Mouse (Mus musculus) stomach, postnatal 0 days (tissue): ENCODE data around the gene Dock1. TPM values are rescaled to one million over a fixed set of nuclear protein-coding genes. Genes with fewer than 3 reads are reported as not detected.

Experiments
- ATAC-seq: fragments of 200-750 bp; cut with Nextera tagmentation; 2 replicates; pipeline ENCODE4 v1.8.0; 2017; ENCODE audit not compliant: low FRiP score, low TSS enrichment
- DNase-seq: peaks from one replicate; pipeline ENCODE4 v3.0.0-alpha.2; 2016; ENCODE audit warnings: low spot score
- H3K27ac ChIP-seq: fragments of 300-500 bp; sonication (generic); replicated peaks from 2 replicates; pipeline ENCODE4 v1.5.1; 2014; ENCODE audit warnings: mild to moderate bottlenecking, control low read depth
- H3K27me3 ChIP-seq: fragments of 300-500 bp; sonication (generic); 2 replicates; pipeline ENCODE4 v1.6.1; 2014; ENCODE audit warnings: low read length; ENCODE audit not compliant: control insufficient read depth, insufficient read depth
- H3K36me3 ChIP-seq: fragments of 300-500 bp; sonication (generic); 2 replicates; pipeline ENCODE4 v1.6.1; 2014; ENCODE audit warnings: low read length, mixed read lengths; ENCODE audit not compliant: control insufficient read depth, insufficient read depth
- H3K4me1 ChIP-seq: fragments of 300-500 bp; sonication (generic); replicated peaks from 2 replicates; pipeline ENCODE4 v1.6.1; 2014; ENCODE audit warnings: antibody characterized with exemption; ENCODE audit not compliant: control insufficient read depth, insufficient read depth
- H3K4me2 ChIP-seq: fragments of 300-500 bp; sonication (generic); replicated peaks from 2 replicates; pipeline ENCODE4 v1.6.1; 2014; ENCODE audit warnings: low read depth, mild to moderate bottlenecking, control low read depth, moderate library complexity
- H3K4me3 ChIP-seq: fragments of 300-500 bp; sonication (generic); 2 replicates; pipeline ENCODE4 v1.5.1; 2014; ENCODE audit warnings: low read depth, low read length, control low read depth
- H3K9ac ChIP-seq: fragments of 300-500 bp; sonication (generic); 2 replicates; pipeline ENCODE4 v1.6.1; 2014; ENCODE audit warnings: mild to moderate bottlenecking, low read length, control low read depth, mixed read lengths
- H3K9me3 ChIP-seq: fragments of 300-500 bp; sonication (generic); 2 replicates; pipeline ENCODE4 v1.6.1; 2016; ENCODE audit warnings: low read length; ENCODE audit not compliant: control insufficient read depth
- CTCF ChIP-seq: IDR thresholded peaks from 2 replicates; pipeline ENCODE4 v1.5.1; 2016; ENCODE audit warnings: antibody characterized with exemption, low read depth, mild to moderate bottlenecking, moderate library complexity
- EP300 ChIP-seq: optimal IDR thresholded peaks from 2 replicates; pipeline ENCODE3; 2016; ENCODE audit warnings: antibody characterized with exemption
- WGBS: fragments of 180-500 bp; shearing (Covaris S2); extraction: QIAGEN DNeasy Blood & Tissue Kit; methylation state at CpG from one replicate; pipeline ENCODE4 v1.1.7; 2014; 5-methylcytosine and 5-hydroxymethylcytosine counted together
- polyA plus RNA-seq: library from polyadenylated mRNA; unstranded; fragments of >200 nt; fragmentation: Nextera tagmentation; extraction: Ambion mirVana; gene quantifications from 2 replicates; pipeline ENCODE4 v1.2.1, GENCODE M21; 2015

The Dock1 gene
- polyA plus RNA-seq, 1 experiment from 2014 or later = 8.5 TPM

DNA sequence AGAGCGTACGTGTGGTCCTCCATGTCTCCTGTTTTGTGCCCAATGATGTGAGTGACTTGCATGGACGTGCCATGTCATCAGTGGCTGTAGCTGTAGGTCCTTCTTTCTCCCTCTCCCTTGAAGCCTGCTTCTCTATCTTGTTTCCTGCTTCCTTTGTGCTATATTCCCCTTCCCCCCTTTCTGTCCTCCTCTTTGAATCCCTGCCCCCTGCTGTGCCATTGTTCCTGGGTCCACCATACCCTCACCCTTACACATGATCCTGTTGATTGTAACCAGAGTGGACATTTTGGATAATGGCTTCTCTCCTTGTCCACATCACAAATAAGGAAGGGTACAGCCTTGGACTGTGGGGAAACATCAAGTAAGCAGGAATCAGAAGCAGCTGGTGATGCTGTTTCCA lies 81.0 kb downstream of the Dock1 start:
- Histone ChIP-seq H3K9me3 (no peaks in the 10 kb centered on the region), H3K4me3 (no peak overlapping the region)
- WGBS = 98% methylated on average over 3 of the region's 3 CpGs

GRCm38 (mm10) chr7:134753417-134753816 lies 83.0 kb downstream of the Dock1 start:
- Histone ChIP-seq H3K9me3 (no peaks in the 10 kb centered on the region), H3K9ac (no peak overlapping the region), H3K27ac (no peak overlapping the region), H3K4me1 (no peaks in the 10 kb centered on the region), H3K4me2 (no peak overlapping the region), H3K4me3 (no peak overlapping the region), H3K27me3 (no peaks in the 10 kb centered on the region), H3K36me3 (peaks cover 12% of the 10 kb centered on the region)
- 44% methylated on average over 5 of the region's 5 CpGs for WGBS
- DNase-seq (no peak), ATAC-seq (no peak)
- TF ChIP-seq CTCF (no peak), EP300 (no peak)

More for the DNA sequence above, 81.0 kb downstream of the Dock1 start:
- Histone ChIP-seq H3K4me1 (no peaks in the 10 kb centered on the region), H3K36me3 (peaks cover 19% of the 10 kb centered on the region), H3K27ac (no peak overlapping the region), H3K4me2 (no peak overlapping the region), H3K27me3 (no peaks in the 10 kb centered on the region), H3K9ac (no peak overlapping the region)
- DNase-seq = no peak
- no peak for ATAC-seq
- TF ChIP-seq EP300 (no peak), CTCF (no peak)

GRCm38 (mm10) chr7:134757605-134758004 lies 87.2 kb downstream of the Dock1 start:
- Histone ChIP-seq H3K4me1 (no peaks in the 10 kb centered on the region), H3K27ac (no peak overlapping the region), H3K4me2 (no peak overlapping the region), H3K9me3 (no peaks in the 10 kb centered on the region), H3K27me3 (no peaks in the 10 kb centered on the region), H3K9ac (no peak overlapping the region), H3K36me3 (peaks cover 22% of the 10 kb centered on the region), H3K4me3 (no peak overlapping the region)
- ATAC-seq (no peak), DNase-seq (no peak)
- TF ChIP-seq EP300 (no peak), CTCF (no peak)
- WGBS = 79% methylated on average over 7 of the region's 7 CpGs

DNA sequence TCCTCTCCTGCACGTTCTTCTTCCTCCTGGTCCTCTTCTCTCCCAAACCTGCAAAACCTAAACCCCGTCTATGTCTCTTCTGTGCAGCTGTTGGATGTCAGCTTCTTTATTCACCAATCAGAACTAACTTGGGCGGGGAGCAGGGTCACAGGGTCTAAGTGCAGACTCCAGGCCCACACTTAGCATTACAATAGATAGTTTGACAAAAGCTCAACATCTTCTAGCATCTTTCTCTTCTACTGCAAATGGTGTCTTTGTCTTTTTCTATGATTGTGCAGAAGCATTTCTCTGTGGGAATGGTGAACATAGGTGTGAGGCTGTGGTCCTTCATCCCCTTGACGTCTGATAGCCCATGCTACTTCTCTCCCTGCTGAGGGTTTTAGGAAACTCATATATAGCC lies 91.3 kb downstream of the Dock1 start:
- H3K36me3 ChIP-seq = peaks cover 30% of the 10 kb centered on the region
- ATAC-seq (no peak), DNase-seq (no peak)
- H3K9me3 ChIP-seq = no peaks in the 10 kb centered on the region
- H3K9ac ChIP-seq = no peak overlapping the region
- no peak overlapping the region for H3K27ac ChIP-seq
- no peaks in the 10 kb centered on the region for H3K27me3 ChIP-seq
- WGBS = 84% methylated on average over 4 of the region's 4 CpGs
- TF ChIP-seq EP300 = no peak
- TF ChIP-seq CTCF = no peak
- H3K4me1 ChIP-seq = no peaks in the 10 kb centered on the region
- no peak overlapping the region for H3K4me3 ChIP-seq
- H3K4me2 ChIP-seq = no peak overlapping the region

- H3K4me3 ChIP-seq = no peak overlapping the region
- H3K27ac ChIP-seq = no peak overlapping the region
- 73% methylated on average over 13 of the region's 13 CpGs for WGBS
- no peaks in the 10 kb centered on the region for H3K4me1 ChIP-seq
- no peak overlapping the region for H3K4me2 ChIP-seq
- ATAC-seq (no peak), DNase-seq (no peak)
- H3K36me3 ChIP-seq = peaks cover 37% of the 10 kb centered on the region
- no peak for TF ChIP-seq EP300
- no peak for TF ChIP-seq CTCF
- H3K9me3 ChIP-seq = no peaks in the 10 kb centered on the region
- H3K9ac ChIP-seq = no peak overlapping the region
- H3K27me3 ChIP-seq = no peaks in the 10 kb centered on the region
Measured at GRCm38 (mm10) chr7:134765130-134765529, 94.7 kb downstream of the Dock1 start.

DNA sequence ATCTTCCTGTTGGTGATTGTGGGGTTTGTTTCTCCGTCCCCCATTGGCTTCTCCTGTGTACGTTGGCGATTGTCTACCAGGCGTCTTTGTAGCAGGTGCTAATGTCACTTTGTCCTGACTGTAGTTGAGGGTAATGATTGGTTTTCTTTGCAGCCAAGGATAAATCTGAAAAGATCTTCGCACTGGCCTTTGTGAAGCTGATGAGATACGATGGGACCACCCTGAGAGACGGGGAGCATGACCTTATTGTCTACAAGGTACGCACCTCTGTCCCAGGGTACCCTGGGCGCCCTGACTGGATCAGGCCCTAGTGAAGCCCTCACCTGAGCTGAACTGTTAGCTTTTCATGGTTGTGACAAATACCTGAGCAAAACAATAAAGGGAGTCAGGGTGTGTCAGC lies 100.9 kb downstream of the Dock1 start:
- Histone ChIP-seq H3K27ac (no peak overlapping the region), H3K27me3 (no peaks in the 10 kb centered on the region), H3K9ac (no peak overlapping the region), H3K36me3 (peaks cover 35% of the 10 kb centered on the region), H3K4me2 (no peak overlapping the region), H3K4me1 (no peaks in the 10 kb centered on the region), H3K4me3 (no peak overlapping the region), H3K9me3 (no peaks in the 10 kb centered on the region)
- TF ChIP-seq EP300 (no peak), CTCF (no peak)
- 92% methylated on average over 9 of the region's 9 CpGs for WGBS
- DNase-seq (no peak), ATAC-seq (no peak)
